Mouse (Mus musculus) small intestine, adult 2 months (tissue): ENCODE measurements at regions not wholly inside any gene's neighbourhood (a gene's known extent, or its start where the extent isn't known, plus 50 kb on each side); places are given as distances from the start of the nearest gene placed in this dataset.
A peak's percentile ranks its signal among the peaks of the same experiment; 100 is the strongest.

ENCODE experiments used
- CTCF ChIP-seq: fragments of 200-500 bp; IDR thresholded peaks from 2 replicates; pipeline ENCODE4 v1.5.1; 2012; ENCODE audit warnings: low read depth, mild to moderate bottlenecking, control low read depth, inconsistent platforms, low read length, moderate library complexity, mixed read lengths; ENCODE audit not compliant: insufficient replicate concordance, insufficient read length; ENCODE audit errors: extremely low read depth
- POLR2A ChIP-seq: fragments of 200-500 bp; IDR thresholded peaks from 2 replicates; pipeline ENCODE4 v1.6.1; 2012; ENCODE audit warnings: low read depth, mild to moderate bottlenecking, control low read depth, inconsistent platforms, low read length, moderate library complexity

DNA sequence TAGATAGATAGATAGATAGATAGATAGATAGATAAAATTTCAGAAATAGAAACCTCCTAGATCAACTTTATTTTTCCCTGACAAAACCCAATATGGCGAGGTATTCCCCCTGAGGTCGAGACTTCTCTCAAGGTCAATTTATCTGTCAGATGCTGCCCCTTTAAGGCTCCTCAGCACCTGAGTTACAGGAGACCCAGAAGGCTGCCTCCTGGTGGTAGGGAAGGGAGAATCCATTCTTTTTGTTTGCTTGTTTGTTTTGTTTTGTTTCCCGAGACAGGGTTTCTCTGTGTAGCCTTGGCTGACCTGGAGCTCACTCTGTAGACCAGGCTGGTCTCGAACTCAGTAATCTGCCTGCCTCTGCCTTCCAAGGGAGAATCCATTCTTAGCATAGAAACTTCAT, 127.3 kb upstream of the Stac start:
- TF ChIP-seq CTCF (peak; percentile 19; the same call in 1 of the 2 replicates), POLR2A (no peak)
